Mouse (Mus musculus) kidney, adult 2 months (tissue): Measurements from ENCODE around the gene Pappa2.

Experiments
- CTCF ChIP-seq: fragments of 200-500 bp; conservative IDR thresholded peaks from 2 replicates; pipeline ENCODE4 v1.5.1; 2011; ENCODE audit warnings: low read depth, mild to moderate bottlenecking, control low read depth, low read length, moderate library complexity, mixed read lengths; ENCODE audit not compliant: insufficient read depth, insufficient read length
- POLR2A ChIP-seq: fragments of 200-500 bp; IDR thresholded peaks from one replicate; pipeline ENCODE4 v1.6.1; 2011; ENCODE audit warnings: low read depth, low read length, control low read depth

DNA sequence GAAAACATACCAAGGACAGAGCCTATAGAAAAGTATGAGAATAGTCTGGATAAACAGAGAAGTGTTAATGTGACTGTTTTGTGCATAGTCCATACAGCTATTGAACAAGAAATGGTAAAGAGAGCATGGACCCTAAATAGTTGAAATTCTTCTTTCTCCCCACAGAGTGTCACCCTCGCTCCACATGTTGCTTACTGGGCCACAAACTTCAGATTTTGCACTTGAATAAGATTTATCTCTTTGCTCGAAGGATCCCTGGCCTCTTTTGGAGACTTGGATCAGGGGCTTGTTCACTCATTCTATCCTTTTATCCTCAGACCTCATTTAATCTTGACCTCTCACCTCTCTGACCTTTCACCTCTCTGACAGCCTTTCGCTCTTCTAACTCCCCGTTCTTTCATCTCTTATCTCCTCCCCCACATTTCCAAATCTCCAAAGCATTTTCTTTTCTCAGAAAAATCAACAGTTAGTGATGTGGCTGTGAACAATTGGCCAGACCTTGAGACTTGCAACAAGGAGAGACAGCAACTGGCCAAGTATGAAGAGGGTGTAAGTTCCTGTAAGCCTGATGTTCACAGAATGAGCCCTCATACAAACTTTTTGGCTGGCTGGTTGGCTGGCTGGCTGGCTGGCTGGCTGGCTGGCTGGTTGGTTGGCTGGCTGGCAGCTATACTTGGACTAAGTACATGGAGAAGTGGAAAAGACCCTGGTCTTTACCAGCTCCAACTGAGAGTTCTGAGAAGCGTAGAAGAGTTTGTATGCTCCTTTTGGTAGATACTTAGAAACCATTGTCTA, 266.8 kb downstream of the Pappa2 start:
- TF ChIP-seq CTCF, result peak; percentile 28; the same call in 1 of the 2 replicates
- no peak for TF ChIP-seq POLR2A
